Mouse (Mus musculus): ENCODE data around the gene Tmem59. TPM values are rescaled to one million over a fixed set of nuclear protein-coding genes. Genes with fewer than 3 reads are reported as not detected.

The Tmem59 gene
- polyA plus RNA-seq (2014; fragmentation: Nextera tagmentation; extraction: Ambion mirVana): 391 and 398 TPM in 2 replicates

GRCm38 (mm10) chr4:107178182-107178829 is at the start of gene Tmem59:
Tmem59 (plus strand) TSS chr4:107178399.
- Histone ChIP-seq H3K9ac (peak within 1 kb of the TSS; percentile 92), H3K4me2 (replicated peaks) (peak within 1 kb of the TSS; percentile 75), H3K4me1 (replicated peaks; ENCODE audit: control insufficient read depth, insufficient read depth, low read length) (peaks cover 36% of the 10 kb centered on the region), H3K4me3 (replicated peaks; ENCODE audit: low read length) (peak within 1 kb of the TSS; percentile 100), H3K9me3 (ENCODE audit: control insufficient read depth, low read length) (no peaks in the 10 kb centered on the region), H3K27me3 (ENCODE audit: control insufficient read depth, insufficient read depth, low read length) (no peaks in the 10 kb centered on the region), H3K27ac (peak within 1 kb of the TSS; percentile 98), H3K36me3 (replicated peaks; ENCODE audit: control insufficient read depth, insufficient read depth) (peaks cover 25% of the 10 kb centered on the region)
- peak; percentile 92 for DNase-seq (ENCODE audit: low spot score)
- ATAC-seq (ENCODE audit: low FRiP score): peak; percentile 95
- WGBS: under 1% methylated on average over 49 of the region's 49 CpGs

- no peaks in the 10 kb centered on the region for H3K36me3 ChIP-seq (replicated peaks; ENCODE audit: control insufficient read depth, insufficient read depth)
- no peak overlapping the region for H3K4me3 ChIP-seq (replicated peaks; ENCODE audit: low read length)
- no peaks in the 10 kb centered on the region for H3K27me3 ChIP-seq (ENCODE audit: control insufficient read depth, insufficient read depth, low read length)
- H3K4me2 ChIP-seq (replicated peaks): no peak overlapping the region
- 79% methylated on average over 8 of the region's 8 CpGs for WGBS
- no peak overlapping the region for H3K27ac ChIP-seq
- DNase-seq (ENCODE audit: low spot score) (no peak), ATAC-seq (ENCODE audit: low FRiP score) (no peak)
- H3K9ac ChIP-seq: no peak overlapping the region
- no peaks in the 10 kb centered on the region for H3K9me3 ChIP-seq (ENCODE audit: control insufficient read depth, low read length)
- H3K4me1 ChIP-seq (replicated peaks; ENCODE audit: control insufficient read depth, insufficient read depth, low read length): peaks cover 15% of the 10 kb centered on the region
These were observed 48.8 kb upstream of the Tmem59 start for GRCm38 (mm10) chr4:107129373-107129772.

DNA sequence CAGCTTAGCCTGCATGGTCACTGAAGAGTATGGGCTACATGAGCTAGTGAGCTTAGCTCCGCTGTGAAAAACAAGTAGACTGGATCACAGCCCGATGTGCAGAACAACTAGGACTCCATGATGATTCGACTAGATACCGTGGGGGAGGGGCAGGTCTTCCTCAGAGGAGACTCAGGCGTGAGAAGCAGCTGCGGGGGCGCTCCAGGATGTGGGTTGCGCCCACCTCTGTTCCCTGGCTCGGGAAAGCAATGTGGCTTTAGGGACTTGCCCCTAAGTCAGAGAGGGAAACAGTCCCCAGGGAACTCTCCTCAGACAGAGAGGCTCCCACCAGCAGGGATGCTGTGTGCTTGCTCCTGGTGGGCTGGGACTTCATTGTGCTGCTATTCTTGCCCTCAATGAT is 47.7 kb upstream of the Tmem59 start:
- Histone ChIP-seq H3K4me3 (replicated peaks; ENCODE audit: low read length) (no peak overlapping the region), H3K4me2 (replicated peaks) (no peak overlapping the region), H3K36me3 (replicated peaks; ENCODE audit: control insufficient read depth, insufficient read depth) (no peaks in the 10 kb centered on the region), H3K9me3 (ENCODE audit: control insufficient read depth, low read length) (no peaks in the 10 kb centered on the region), H3K9ac (no peak overlapping the region), H3K4me1 (replicated peaks; ENCODE audit: control insufficient read depth, insufficient read depth, low read length) (peaks cover 16% of the 10 kb centered on the region), H3K27me3 (ENCODE audit: control insufficient read depth, insufficient read depth, low read length) (no peaks in the 10 kb centered on the region), H3K27ac (no peak overlapping the region)
- 18% methylated on average over 9 of the region's 9 CpGs for WGBS
- DNase-seq (ENCODE audit: low spot score) (no peak), ATAC-seq (ENCODE audit: low FRiP score) (no peak)

- Histone ChIP-seq H3K9ac (no peak overlapping the region), H3K36me3 (replicated peaks; ENCODE audit: control insufficient read depth, insufficient read depth) (no peaks in the 10 kb centered on the region), H3K9me3 (ENCODE audit: control insufficient read depth, low read length) (no peaks in the 10 kb centered on the region), H3K27me3 (ENCODE audit: control insufficient read depth, insufficient read depth, low read length) (no peaks in the 10 kb centered on the region), H3K4me1 (replicated peaks; ENCODE audit: control insufficient read depth, insufficient read depth, low read length) (peaks cover 21% of the 10 kb centered on the region), H3K27ac (no peak overlapping the region), H3K4me2 (replicated peaks) (no peak overlapping the region), H3K4me3 (replicated peaks; ENCODE audit: low read length) (no peak overlapping the region)
- ATAC-seq (ENCODE audit: low FRiP score) (no peak), DNase-seq (ENCODE audit: low spot score) (no peak)
- WGBS: 94% methylated on average over 3 of the region's 3 CpGs
These were observed 43.3 kb upstream of the Tmem59 start for GRCm38 (mm10) chr4:107134891-107135290.

DNA sequence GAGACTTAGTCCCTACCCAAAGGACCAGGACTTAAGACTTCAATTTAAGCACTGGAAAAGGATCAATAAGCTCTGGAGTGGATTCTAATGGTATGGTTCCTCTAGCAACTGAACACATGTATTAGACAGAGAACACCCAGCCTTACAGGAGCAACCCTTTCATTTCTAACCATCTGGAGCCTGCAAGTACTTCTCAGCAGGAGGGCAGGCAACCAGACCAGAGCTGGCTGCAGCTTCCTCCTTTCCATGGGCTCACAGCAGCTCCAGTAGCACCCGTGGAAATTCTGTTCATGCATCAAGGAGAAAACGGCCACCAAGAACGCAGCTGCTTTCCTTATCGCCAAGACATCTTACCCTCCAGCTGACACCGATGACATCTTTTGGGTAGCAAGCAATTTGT is 42.5 kb upstream of the Tmem59 start:
- no peak overlapping the region for H3K9ac ChIP-seq
- DNase-seq (ENCODE audit: low spot score) (no peak), ATAC-seq (ENCODE audit: low FRiP score) (no peak)
- no peaks in the 10 kb centered on the region for H3K9me3 ChIP-seq (ENCODE audit: control insufficient read depth, low read length)
- WGBS: 74% methylated on average over 5 of the region's 5 CpGs
- H3K4me1 ChIP-seq (replicated peaks; ENCODE audit: control insufficient read depth, insufficient read depth, low read length): peaks cover 28% of the 10 kb centered on the region
- no peaks in the 10 kb centered on the region for H3K36me3 ChIP-seq (replicated peaks; ENCODE audit: control insufficient read depth, insufficient read depth)
- no peak overlapping the region for H3K27ac ChIP-seq
- no peaks in the 10 kb centered on the region for H3K27me3 ChIP-seq (ENCODE audit: control insufficient read depth, insufficient read depth, low read length)
- no peak overlapping the region for H3K4me3 ChIP-seq (replicated peaks; ENCODE audit: low read length)
- H3K4me2 ChIP-seq (replicated peaks): no peak overlapping the region

DNA sequence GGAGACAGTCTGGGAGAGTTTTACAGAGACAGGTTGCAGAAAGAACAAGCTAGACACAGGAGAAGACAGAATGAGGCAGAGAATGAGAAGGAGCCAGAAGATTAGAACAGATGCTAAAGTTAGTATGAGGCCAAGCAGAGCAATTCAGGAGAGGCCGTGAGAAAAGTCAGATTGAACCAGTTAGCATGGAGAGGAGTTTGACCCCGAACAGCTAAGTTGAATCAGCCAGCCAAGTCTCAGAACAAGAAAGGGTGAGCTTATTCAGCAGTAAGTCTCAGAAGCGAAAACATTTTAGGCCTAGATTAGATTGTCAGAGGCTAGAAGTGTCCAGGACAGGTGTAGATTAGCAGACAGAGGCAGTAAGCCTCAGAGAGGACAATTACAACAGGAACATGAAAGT is 41.7 kb upstream of the Tmem59 start:
- H3K4me1 ChIP-seq (replicated peaks; ENCODE audit: control insufficient read depth, insufficient read depth, low read length): peaks cover 28% of the 10 kb centered on the region
- ATAC-seq (ENCODE audit: low FRiP score): no peak
- no peak overlapping the region for H3K4me2 ChIP-seq (replicated peaks)
- no peaks in the 10 kb centered on the region for H3K9me3 ChIP-seq (ENCODE audit: control insufficient read depth, low read length)
- no peaks in the 10 kb centered on the region for H3K36me3 ChIP-seq (replicated peaks; ENCODE audit: control insufficient read depth, insufficient read depth)
- H3K27ac ChIP-seq: no peak overlapping the region
- H3K27me3 ChIP-seq (ENCODE audit: control insufficient read depth, insufficient read depth, low read length): no peaks in the 10 kb centered on the region
- H3K9ac ChIP-seq: no peak overlapping the region
- no peak for DNase-seq (ENCODE audit: low spot score)
- 67% methylated on average over 3 of the region's 3 CpGs for WGBS
- no peak overlapping the region for H3K4me3 ChIP-seq (replicated peaks; ENCODE audit: low read length)

GRCm38 (mm10) chr4:107138948-107139835 is 39.0 kb upstream of the Tmem59 start:
- H3K9me3 ChIP-seq (ENCODE audit: control insufficient read depth, low read length): no peaks in the 10 kb centered on the region
- WGBS: 25% methylated on average over 37 of the region's 37 CpGs
- H3K4me1 ChIP-seq (replicated peaks; ENCODE audit: control insufficient read depth, insufficient read depth, low read length): peaks cover 28% of the 10 kb centered on the region
- peak overlapping the region; percentile 76 for H3K27ac ChIP-seq
- DNase-seq (ENCODE audit: low spot score) (peak; percentile 49), ATAC-seq (ENCODE audit: low FRiP score) (peak; percentile 49; the same call in 1 of the 2 replicates)
- H3K36me3 ChIP-seq (replicated peaks; ENCODE audit: control insufficient read depth, insufficient read depth): no peaks in the 10 kb centered on the region
- H3K4me2 ChIP-seq (replicated peaks): 0 out of 2 replicates have a peak overlapping the region, but pooled peaks have one; percentile 11
- H3K9ac ChIP-seq: peak overlapping the region; percentile 13; the same call in 1 of the 2 replicates
- no peaks in the 10 kb centered on the region for H3K27me3 ChIP-seq (ENCODE audit: control insufficient read depth, insufficient read depth, low read length)
- no peak overlapping the region for H3K4me3 ChIP-seq (replicated peaks; ENCODE audit: low read length)

DNA sequence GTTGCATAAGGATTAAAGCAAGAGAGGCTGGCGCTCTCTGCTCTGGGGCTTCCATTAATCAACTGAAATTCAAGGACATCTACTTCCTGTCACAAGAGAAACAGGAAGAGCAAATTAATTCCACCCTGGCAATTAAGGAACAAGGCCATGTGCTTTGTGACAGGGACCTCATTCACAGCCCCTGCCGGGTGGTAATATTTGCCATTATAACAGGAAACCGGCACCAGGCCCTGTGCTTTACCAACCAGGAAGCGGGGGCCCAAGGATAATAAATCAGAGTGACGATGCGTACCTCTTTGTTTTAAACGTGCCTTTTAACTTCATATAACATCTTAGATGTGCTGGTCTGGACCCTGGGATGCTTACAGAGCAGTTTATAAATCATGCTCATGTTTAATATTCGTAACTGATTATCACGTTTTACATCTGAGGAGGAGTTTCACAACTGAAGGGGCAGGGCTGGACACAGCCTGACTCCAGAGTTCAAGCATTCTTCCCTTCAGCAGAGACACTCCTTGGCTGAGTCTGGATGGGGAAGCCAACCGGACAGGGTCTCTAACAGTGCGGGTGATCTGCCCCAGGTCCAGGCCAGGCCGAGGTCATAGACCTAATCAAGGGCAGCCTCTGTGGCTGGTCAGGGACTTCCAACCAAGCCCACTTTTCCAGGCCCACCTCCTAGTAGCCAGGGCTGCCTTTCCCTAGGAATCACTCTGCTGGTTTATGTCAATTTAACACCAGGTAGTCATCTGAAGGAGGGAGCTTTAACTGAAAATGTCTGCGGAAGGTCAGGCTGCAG is 38.2 kb upstream of the Tmem59 start:
- H3K27me3 ChIP-seq (ENCODE audit: control insufficient read depth, insufficient read depth, low read length): no peaks in the 10 kb centered on the region
- H3K4me3 ChIP-seq (replicated peaks; ENCODE audit: low read length): no peak overlapping the region
- no peaks in the 10 kb centered on the region for H3K9me3 ChIP-seq (ENCODE audit: control insufficient read depth, low read length)
- no peaks in the 10 kb centered on the region for H3K36me3 ChIP-seq (replicated peaks; ENCODE audit: control insufficient read depth, insufficient read depth)
- ATAC-seq (ENCODE audit: low FRiP score): no peak
- H3K4me1 ChIP-seq (replicated peaks; ENCODE audit: control insufficient read depth, insufficient read depth, low read length): peaks cover 32% of the 10 kb centered on the region
- peak overlapping the region; percentile 76 for H3K27ac ChIP-seq
- DNase-seq (ENCODE audit: low spot score): no peak
- 41% methylated on average over 13 of the region's 13 CpGs for WGBS
- H3K9ac ChIP-seq: peak overlapping the region; percentile 37
- no peak overlapping the region for H3K4me2 ChIP-seq (replicated peaks)

DNA sequence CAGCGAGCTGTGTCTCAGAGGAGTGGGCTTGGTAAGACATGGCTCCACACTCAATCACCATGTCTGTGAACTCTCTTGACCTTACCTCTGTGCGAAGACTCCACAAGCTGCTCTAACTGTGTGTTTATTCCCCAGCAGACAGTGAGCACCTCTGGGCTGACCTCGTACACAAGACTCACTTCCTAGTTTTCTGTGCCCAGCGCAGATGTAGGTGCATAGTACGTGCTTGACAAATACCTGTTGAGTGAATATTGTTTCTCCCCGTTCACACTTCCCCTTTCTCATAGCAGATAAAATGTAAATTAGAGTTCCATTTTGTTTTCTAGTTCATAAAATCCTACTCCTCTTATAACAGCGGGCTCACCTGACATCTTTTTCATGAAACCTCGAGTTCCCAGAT is 34.7 kb upstream of the Tmem59 start:
- no peak for ATAC-seq (ENCODE audit: low FRiP score)
- no peaks in the 10 kb centered on the region for H3K9me3 ChIP-seq (ENCODE audit: control insufficient read depth, low read length)
- H3K4me2 ChIP-seq (replicated peaks): no peak overlapping the region
- no peak overlapping the region for H3K4me3 ChIP-seq (replicated peaks; ENCODE audit: low read length)
- 87% methylated on average over 8 of the region's 8 CpGs for WGBS
- H3K27me3 ChIP-seq (ENCODE audit: control insufficient read depth, insufficient read depth, low read length): no peaks in the 10 kb centered on the region
- peaks cover 17% of the 10 kb centered on the region for H3K36me3 ChIP-seq (replicated peaks; ENCODE audit: control insufficient read depth, insufficient read depth)
- DNase-seq (ENCODE audit: low spot score): no peak
- H3K9ac ChIP-seq: no peak overlapping the region
- H3K27ac ChIP-seq: no peak overlapping the region
- peaks cover 23% of the 10 kb centered on the region for H3K4me1 ChIP-seq (replicated peaks; ENCODE audit: control insufficient read depth, insufficient read depth, low read length)
